Mouse (Mus musculus) brain, embryonic 14.5 days (tissue): ENCODE measurements at regions not wholly inside any gene's neighbourhood (a gene's known extent, or its start where the extent isn't known, plus 50 kb on each side); places are given as distances from the start of the nearest gene placed in this dataset.
A peak's percentile ranks its signal among the peaks of the same experiment; 100 is the strongest.

Experiments
- DNase-seq: peaks from one replicate; pipeline ENCODE4 v3.0.0-alpha.2; 2011; ENCODE audit warnings: low read depth
- CTCF ChIP-seq: fragments of 200-500 bp; IDR thresholded peaks from 2 replicates; pipeline ENCODE4 v1.5.1; 2012; ENCODE audit warnings: inconsistent platforms, mild to moderate bottlenecking, moderate library complexity, borderline replicate concordance; ENCODE audit not compliant: insufficient read depth, insufficient read length; ENCODE audit errors: extremely low read depth
- POLR2A ChIP-seq: fragments of 200-500 bp; IDR thresholded peaks from 2 replicates; pipeline ENCODE4 v1.6.1; 2012; ENCODE audit warnings: mild to moderate bottlenecking, inconsistent platforms, borderline replicate concordance; ENCODE audit not compliant: poor library complexity, insufficient read depth, insufficient read length, severe bottlenecking; ENCODE audit errors: extremely low read depth

GRCm38 (mm10) chr13:52031465-52031864, 185.0 kb downstream of the Gadd45g start:
- TF ChIP-seq POLR2A: no peak
- DNase-seq: no peak

- DNase-seq: no peak
- TF ChIP-seq POLR2A: no peak
- no peak for TF ChIP-seq CTCF
These were observed 189.3 kb downstream of the Gadd45g start for GRCm38 (mm10) chr13:52035731-52036130.

GRCm38 (mm10) chr13:52036351-52036750, 189.9 kb downstream of the Gadd45g start:
- TF ChIP-seq POLR2A: no peak
- no peak for TF ChIP-seq CTCF
- DNase-seq: peak; percentile 53

- TF ChIP-seq POLR2A (no peak), CTCF (no peak)
- no peak for DNase-seq
These were observed 190.7 kb downstream of the Gadd45g start for GRCm38 (mm10) chr13:52037218-52037617.

- TF ChIP-seq CTCF: no peak
- TF ChIP-seq POLR2A: no peak
- peak; percentile 78 for DNase-seq
These were observed 195.3 kb downstream of the Gadd45g start for GRCm38 (mm10) chr13:52041467-52042421.

GRCm38 (mm10) chr13:52042867-52043266, 196.4 kb downstream of the Gadd45g start:
- no peak for DNase-seq
- TF ChIP-seq CTCF: no peak
- TF ChIP-seq POLR2A: no peak

- TF ChIP-seq POLR2A: no peak
- TF ChIP-seq CTCF: no peak
- no peak for DNase-seq
These were observed 197.4 kb downstream of the Gadd45g start for GRCm38 (mm10) chr13:52043916-52044315.

- DNase-seq: peak; percentile 74
- no peak for TF ChIP-seq CTCF
- TF ChIP-seq POLR2A: no peak
These were observed 198.9 kb downstream of the Gadd45g start for GRCm38 (mm10) chr13:52045349-52045748.

GRCm38 (mm10) chr13:52046020-52046419, 199.5 kb downstream of the Gadd45g start:
- TF ChIP-seq POLR2A (no peak), CTCF (no peak)
- DNase-seq: peak; percentile 62

- TF ChIP-seq POLR2A (no peak), CTCF (no peak)
- DNase-seq: peak; percentile 77
These were observed 200.2 kb downstream of the Gadd45g start for GRCm38 (mm10) chr13:52046700-52047099.

GRCm38 (mm10) chr13:52047937-52048336, 201.5 kb downstream of the Gadd45g start:
- DNase-seq: peak; percentile 51
- TF ChIP-seq POLR2A (no peak), CTCF (no peak)

- TF ChIP-seq POLR2A (no peak), CTCF (no peak)
These were observed 202.3 kb downstream of the Gadd45g start for GRCm38 (mm10) chr13:52048777-52049176.

GRCm38 (mm10) chr13:52049249-52049648, 202.8 kb downstream of the Gadd45g start:
- TF ChIP-seq CTCF: no peak
- TF ChIP-seq POLR2A: no peak
- DNase-seq: no peak

More at GRCm38 (mm10) chr13:52048777-52049176, 202.3 kb downstream of the Gadd45g start:
- DNase-seq: no peak
